Mouse (Mus musculus) forebrain, embryonic 12.5 days (tissue): ENCODE measurements around the gene Paqr9. TPM values are rescaled to one million over a fixed set of nuclear protein-coding genes. Genes with fewer than 3 reads are reported as not detected.

ENCODE experiments used
- polyA plus RNA-seq: library from polyadenylated mRNA; unstranded; fragments of >200 nt; fragmentation: Nextera tagmentation; extraction: Ambion mirVana; gene quantifications from 2 replicates; pipeline ENCODE4 v1.2.1, GENCODE M21; 2016

Gene Paqr9
- polyA plus RNA-seq, 1 experiment from 2014 or later: 0.88 TPM

Other genes starting within 250 kb of the Paqr9 start
- gene Chst2, start 152.9 kb upstream of the Paqr9 start, polyA plus RNA-seq: 9.4 and 12.7 TPM in 2 replicates
- 181 and 204 TPM in 2 replicates for gene U2surp, start 47.7 kb upstream of the Paqr9 start, polyA plus RNA-seq
- gene Pcolce2, start 77.9 kb downstream of the Paqr9 start, polyA plus RNA-seq: 2.6 and 3.4 TPM in 2 replicates
- 4.7 and 4.8 TPM in 2 replicates for gene Trpc1, start 190.7 kb downstream of the Paqr9 start, polyA plus RNA-seq